Mouse (Mus musculus) liver, adult 2 months (tissue): ENCODE results near the gene Sapcd1. TPM values are rescaled to one million over a fixed set of nuclear protein-coding genes. Genes with fewer than 3 reads are reported as not detected.
"Not testable (repeated sequence)": the region's sequence is repeated elsewhere in the genome, so short reads cannot be mapped to it uniquely, and the experiment has no call there.

Source experiments
- DNase-seq: peaks from one replicate; pipeline ENCODE4 v3.0.0-alpha.2; 2011; ENCODE audit warnings: low read depth, low spot score; ENCODE audit errors: extremely low read depth
- H3K27ac ChIP-seq: fragments of 200-500 bp; replicated peaks from 2 replicates; pipeline ENCODE4 v1.5.1; 2012; ENCODE audit warnings: low read depth, mild to moderate bottlenecking, control low read depth, inconsistent platforms, low read length; ENCODE audit not compliant: insufficient read depth
- H3K27me3 ChIP-seq: fragments of 200-500 bp; 2 replicates; pipeline ENCODE4 v1.6.1; 2012; ENCODE audit warnings: mild to moderate bottlenecking, moderate library complexity, low read length, inconsistent platforms; ENCODE audit not compliant: control insufficient read depth, insufficient read depth
- H3K36me3 ChIP-seq: fragments of 200-500 bp; 2 replicates; pipeline ENCODE4 v1.6.1; 2012; ENCODE audit warnings: low read length, inconsistent platforms; ENCODE audit not compliant: control insufficient read depth, insufficient read depth
- H3K4me1 ChIP-seq: fragments of 200-500 bp; 2 replicates; pipeline ENCODE4 v1.6.1; 2011; ENCODE audit warnings: low read length; ENCODE audit not compliant: control insufficient read depth, insufficient read depth
- H3K4me3 ChIP-seq: fragments of 200-500 bp; 2 replicates; pipeline ENCODE4 v1.5.1; 2011; ENCODE audit warnings: low read depth, mild to moderate bottlenecking, control low read depth, low read length, moderate library complexity; ENCODE audit not compliant: insufficient read depth
- H3K79me2 ChIP-seq: fragments of 200-500 bp; 2 replicates; pipeline ENCODE4 v1.6.1; 2012; ENCODE audit warnings: inconsistent platforms, mild to moderate bottlenecking, low read length, moderate library complexity; ENCODE audit not compliant: control insufficient read depth, insufficient read depth
- H3K9ac ChIP-seq: fragments of 200-500 bp; 2 replicates; pipeline ENCODE4 v1.6.1; 2012; ENCODE audit warnings: low read depth, mild to moderate bottlenecking, control low read depth, inconsistent platforms, low read length
- CTCF ChIP-seq: fragments of 200-500 bp; IDR thresholded peaks from 2 replicates; pipeline ENCODE4 v1.5.1; 2011; ENCODE audit warnings: low read depth, low read length, control low read depth
- POLR2A ChIP-seq: fragments of 200-500 bp; IDR thresholded peaks from 2 replicates; pipeline ENCODE4 v1.6.1; 2011; ENCODE audit warnings: low read length, control low read depth; ENCODE audit not compliant: insufficient read depth; ENCODE audit errors: extremely low read depth
- WGBS: fragments of 180-500 bp; shearing (Covaris S2); methylation state at CpG from one replicate; pipeline ENCODE4 v1.1.7; 2018; 5-methylcytosine and 5-hydroxymethylcytosine counted together
- polyA plus RNA-seq: library from polyadenylated mRNA; depleted of rRNA; stranded (reverse); fragments of >200 nt; gene quantifications from 2 replicates; pipeline ENCODE4 v1.2.3, GENCODE M21; 2012
- total RNA-seq: library from RNA; depleted of rRNA; stranded (reverse); fragments of >200 nt; gene quantifications from 2 replicates; pipeline ENCODE4 v1.2.3, GENCODE M21; 2014

The Sapcd1 gene
- total and polyA plus RNA-seq, 2 experiments = 0.66 TPM; not detected in 1

DNA sequence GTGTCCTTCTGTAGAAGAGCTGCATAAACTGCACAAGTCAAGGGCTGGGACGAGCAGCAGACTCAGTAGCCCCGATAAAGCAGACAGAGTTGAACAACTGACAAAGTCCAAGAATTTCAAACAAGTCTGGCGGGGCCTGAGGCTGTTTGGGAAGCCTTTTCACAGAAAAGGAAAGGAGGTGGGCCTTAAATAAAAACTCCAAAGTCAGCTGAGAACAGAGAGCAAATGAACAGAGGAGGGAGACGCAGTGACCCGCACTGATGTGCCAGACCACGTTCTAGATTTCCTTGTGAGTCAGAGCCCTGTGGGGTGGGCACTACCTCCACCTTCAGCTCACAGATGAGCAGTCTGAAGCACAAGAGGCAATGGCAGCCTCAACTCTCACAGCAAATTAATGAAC lies 7.1 kb upstream of the Sapcd1 start:
- no peaks in the 10 kb centered on the region for H3K4me1 ChIP-seq
- WGBS = 49% methylated on average over 6 of the region's 6 CpGs
- no peaks in the 10 kb centered on the region for H3K36me3 ChIP-seq
- DNase-seq = no peak
- H3K27me3 ChIP-seq = no peaks in the 10 kb centered on the region
- no peak overlapping the region for H3K4me3 ChIP-seq
- H3K27ac ChIP-seq = no peak overlapping the region
- H3K79me2 ChIP-seq = no peaks in the 10 kb centered on the region
- TF ChIP-seq CTCF = no peak
- TF ChIP-seq POLR2A = no peak
- H3K9ac ChIP-seq = no peak overlapping the region

DNA sequence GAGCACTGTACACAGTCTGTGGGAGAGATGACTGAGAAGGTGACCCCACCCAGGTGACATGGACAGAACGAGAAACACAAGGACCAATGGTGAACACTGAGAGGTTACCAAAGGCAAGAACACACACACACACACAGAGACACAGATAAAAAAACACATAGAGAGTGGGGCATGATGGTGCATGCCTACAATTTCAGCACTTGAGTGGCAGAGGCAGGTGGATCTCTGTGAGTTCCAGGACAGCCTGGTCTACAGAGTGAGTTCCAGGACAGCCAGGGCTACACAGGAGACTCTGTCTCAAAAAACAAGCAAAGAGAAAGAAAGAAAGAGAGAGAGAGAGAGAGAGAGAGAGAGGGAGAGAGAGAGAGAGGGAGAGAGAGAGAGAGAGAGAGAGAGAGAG lies 5.9 kb upstream of the Sapcd1 start:
- not testable (repeated sequence) for H3K4me3 ChIP-seq, H3K79me2 ChIP-seq, H3K4me1 ChIP-seq, H3K27me3 ChIP-seq, H3K36me3 ChIP-seq, H3K27ac ChIP-seq, H3K9ac ChIP-seq, DNase-seq
- 54% methylated on average over 1 of the region's 1 CpGs for WGBS

GRCm38 (mm10) chr17:35032323-35032870 lies 4.6 kb upstream of the Sapcd1 start:
- Histone ChIP-seq H3K9ac (no peak overlapping the region), H3K4me1 (no peaks in the 10 kb centered on the region), H3K4me3 (no peak overlapping the region), H3K27me3 (no peaks in the 10 kb centered on the region), H3K27ac (no peak overlapping the region), H3K79me2 (no peaks in the 10 kb centered on the region), H3K36me3 (no peaks in the 10 kb centered on the region)
- no peak for DNase-seq
- TF ChIP-seq POLR2A (no peak), CTCF (no peak)
- 77% methylated on average over 8 of the region's 8 CpGs for WGBS

DNA sequence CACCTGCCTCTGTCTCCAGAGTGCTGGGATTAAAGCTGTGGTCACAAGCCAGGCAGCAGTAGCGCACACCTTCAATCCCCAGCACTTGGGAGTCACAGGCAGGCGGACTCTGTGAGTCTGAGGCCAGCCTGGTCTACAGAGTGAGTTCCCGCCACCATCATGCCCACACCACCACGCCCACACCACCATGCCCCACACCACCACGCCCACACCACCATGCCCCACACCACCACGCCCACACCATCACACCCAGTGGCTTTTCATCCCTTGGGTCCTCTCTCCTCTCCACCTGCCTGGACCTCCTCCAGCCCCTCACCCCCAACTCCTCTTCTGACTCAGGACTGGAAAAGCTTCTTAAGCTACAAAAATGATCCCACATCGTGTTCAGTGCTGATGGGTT lies 4.1 kb upstream of the Sapcd1 start:
- H3K4me3 ChIP-seq = no peak overlapping the region
- no peaks in the 10 kb centered on the region for H3K36me3 ChIP-seq
- no peaks in the 10 kb centered on the region for H3K4me1 ChIP-seq
- TF ChIP-seq POLR2A = no peak
- no peak for TF ChIP-seq CTCF
- no peak for DNase-seq
- no peaks in the 10 kb centered on the region for H3K79me2 ChIP-seq
- WGBS = 88% methylated on average over 7 of the region's 7 CpGs
- H3K9ac ChIP-seq = no peak overlapping the region
- H3K27ac ChIP-seq = no peak overlapping the region
- H3K27me3 ChIP-seq = no peaks in the 10 kb centered on the region

- no peaks in the 10 kb centered on the region for H3K4me1 ChIP-seq
- H3K27ac ChIP-seq = no peak overlapping the region
- H3K36me3 ChIP-seq = no peaks in the 10 kb centered on the region
- H3K4me3 ChIP-seq = no peak overlapping the region
- no peak overlapping the region for H3K9ac ChIP-seq
- no peaks in the 10 kb centered on the region for H3K79me2 ChIP-seq
- no peak for DNase-seq
- H3K27me3 ChIP-seq = no peaks in the 10 kb centered on the region
- WGBS = 93% methylated on average over 11 of the region's 11 CpGs
- no peak for TF ChIP-seq CTCF
These were observed 3.5 kb upstream of the Sapcd1 start for GRCm38 (mm10) chr17:35031272-35031671.

GRCm38 (mm10) chr17:35029691-35030532 lies 2.1 kb upstream of the Sapcd1 start:
- H3K36me3 ChIP-seq = no peaks in the 10 kb centered on the region
- H3K79me2 ChIP-seq = no peaks in the 10 kb centered on the region
- no peaks in the 10 kb centered on the region for H3K4me1 ChIP-seq
- H3K27me3 ChIP-seq = no peaks in the 10 kb centered on the region
- TF ChIP-seq POLR2A (no peak), CTCF (peak; percentile 82)
- 48% methylated on average over 19 of the region's 19 CpGs for WGBS
- H3K4me3 ChIP-seq = no peak overlapping the region
- peak; percentile 33 for DNase-seq
- no peak overlapping the region for H3K9ac ChIP-seq
- H3K27ac ChIP-seq = no peak overlapping the region
